Mouse (Mus musculus): ENCODE measurements at regions not wholly inside any gene's neighbourhood (a gene's known extent, or its start where the extent isn't known, plus 50 kb on each side); places are given as distances from the start of the nearest gene placed in this dataset.

- H3K27me3 ChIP-seq (ENCODE audit: control insufficient read depth, insufficient read depth, low read length): no peaks in the 10 kb centered on the region
- no peak overlapping the region for H3K4me3 ChIP-seq (ENCODE audit: control insufficient read depth, insufficient read depth, low read length)
- H3K4me1 ChIP-seq (replicated peaks; ENCODE audit: control insufficient read depth, insufficient read depth, low read length): no peaks in the 10 kb centered on the region
- DNase-seq: no peak
- 97% methylated on average over 12 of the region's 12 CpGs for WGBS
- no peaks in the 10 kb centered on the region for H3K36me3 ChIP-seq (ENCODE audit: control insufficient read depth, insufficient read depth, low read length)
- no peak for TF ChIP-seq CTCF (IDR thresholded peaks at IDR 0.05; ENCODE audit: borderline replicate concordance, control insufficient read depth, extremely low read depth, insufficient read depth, low read length, poor library complexity)
- no peak for TF ChIP-seq POLR2A (IDR thresholded peaks at IDR 0.05; ENCODE audit: control insufficient read depth, extremely low read depth, insufficient read depth, low read length, poor library complexity)
- H3K27ac ChIP-seq (ENCODE audit: control insufficient read depth, insufficient read depth, low read length): no peak overlapping the region
These were observed 327.4 kb upstream of the Dio3 start for GRCm38 (mm10) chr12:109951473-109951872.

GRCm38 (mm10) chr12:109951884-109952456, 326.9 kb upstream of the Dio3 start:
- Histone ChIP-seq H3K4me3 (ENCODE audit: control insufficient read depth, insufficient read depth, low read length) (no peak overlapping the region), H3K27me3 (ENCODE audit: control insufficient read depth, insufficient read depth, low read length) (no peaks in the 10 kb centered on the region), H3K36me3 (ENCODE audit: control insufficient read depth, insufficient read depth, low read length) (no peaks in the 10 kb centered on the region), H3K4me1 (replicated peaks; ENCODE audit: control insufficient read depth, insufficient read depth, low read length) (no peaks in the 10 kb centered on the region), H3K27ac (ENCODE audit: control insufficient read depth, insufficient read depth, low read length) (no peak overlapping the region)
- TF ChIP-seq CTCF (IDR thresholded peaks at IDR 0.05; ENCODE audit: borderline replicate concordance, control insufficient read depth, extremely low read depth, insufficient read depth, low read length, poor library complexity) (no peak), POLR2A (IDR thresholded peaks at IDR 0.05; ENCODE audit: control insufficient read depth, extremely low read depth, insufficient read depth, low read length, poor library complexity) (no peak)
- WGBS: 95% methylated on average over 10 of the region's 10 CpGs
- DNase-seq: no peak

- H3K27me3 ChIP-seq (ENCODE audit: control insufficient read depth, insufficient read depth, low read length): no peaks in the 10 kb centered on the region
- H3K4me3 ChIP-seq (ENCODE audit: control insufficient read depth, insufficient read depth, low read length): no peak overlapping the region
- no peak for DNase-seq
- TF ChIP-seq POLR2A (IDR thresholded peaks at IDR 0.05; ENCODE audit: control insufficient read depth, extremely low read depth, insufficient read depth, low read length, poor library complexity): no peak
- no peak for TF ChIP-seq CTCF (IDR thresholded peaks at IDR 0.05; ENCODE audit: borderline replicate concordance, control insufficient read depth, extremely low read depth, insufficient read depth, low read length, poor library complexity)
- H3K27ac ChIP-seq (ENCODE audit: control insufficient read depth, insufficient read depth, low read length): no peak overlapping the region
- 86% methylated on average over 3 of the region's 3 CpGs for WGBS
- H3K36me3 ChIP-seq (ENCODE audit: control insufficient read depth, insufficient read depth, low read length): no peaks in the 10 kb centered on the region
- no peaks in the 10 kb centered on the region for H3K4me1 ChIP-seq (replicated peaks; ENCODE audit: control insufficient read depth, insufficient read depth, low read length)
These were observed 325.9 kb upstream of the Dio3 start for GRCm38 (mm10) chr12:109952933-109953332.

GRCm38 (mm10) chr12:109957305-109957704, 321.6 kb upstream of the Dio3 start:
- WGBS: 84% methylated on average over 3 of the region's 3 CpGs
- TF ChIP-seq CTCF (IDR thresholded peaks at IDR 0.05; ENCODE audit: borderline replicate concordance, control insufficient read depth, extremely low read depth, insufficient read depth, low read length, poor library complexity): no peak
- no peak for TF ChIP-seq POLR2A (IDR thresholded peaks at IDR 0.05; ENCODE audit: control insufficient read depth, extremely low read depth, insufficient read depth, low read length, poor library complexity)
- Histone ChIP-seq H3K4me3 (ENCODE audit: control insufficient read depth, insufficient read depth, low read length) (no peak overlapping the region), H3K36me3 (ENCODE audit: control insufficient read depth, insufficient read depth, low read length) (no peaks in the 10 kb centered on the region), H3K4me1 (replicated peaks; ENCODE audit: control insufficient read depth, insufficient read depth, low read length) (no peaks in the 10 kb centered on the region), H3K27me3 (ENCODE audit: control insufficient read depth, insufficient read depth, low read length) (no peaks in the 10 kb centered on the region), H3K27ac (ENCODE audit: control insufficient read depth, insufficient read depth, low read length) (no peak overlapping the region)
- no peak for DNase-seq

- H3K4me1 ChIP-seq (replicated peaks; ENCODE audit: control insufficient read depth, insufficient read depth, low read length): no peaks in the 10 kb centered on the region
- 72% methylated on average over 18 of the region's 18 CpGs for WGBS
- DNase-seq: peak; percentile 29
- H3K4me3 ChIP-seq (ENCODE audit: control insufficient read depth, insufficient read depth, low read length): no peak overlapping the region
- no peak for TF ChIP-seq CTCF (IDR thresholded peaks at IDR 0.05; ENCODE audit: borderline replicate concordance, control insufficient read depth, extremely low read depth, insufficient read depth, low read length, poor library complexity)
- no peak for TF ChIP-seq POLR2A (IDR thresholded peaks at IDR 0.05; ENCODE audit: control insufficient read depth, extremely low read depth, insufficient read depth, low read length, poor library complexity)
- H3K27ac ChIP-seq (ENCODE audit: control insufficient read depth, insufficient read depth, low read length): no peak overlapping the region
- no peaks in the 10 kb centered on the region for H3K27me3 ChIP-seq (ENCODE audit: control insufficient read depth, insufficient read depth, low read length)
- no peaks in the 10 kb centered on the region for H3K36me3 ChIP-seq (ENCODE audit: control insufficient read depth, insufficient read depth, low read length)
These were observed 320.3 kb upstream of the Dio3 start for GRCm38 (mm10) chr12:109958357-109959085.

GRCm38 (mm10) chr12:109966776-109967175, 312.1 kb upstream of the Dio3 start:
- TF ChIP-seq CTCF (IDR thresholded peaks at IDR 0.05; ENCODE audit: borderline replicate concordance, control insufficient read depth, extremely low read depth, insufficient read depth, low read length, poor library complexity): no peak
- TF ChIP-seq POLR2A (IDR thresholded peaks at IDR 0.05; ENCODE audit: control insufficient read depth, extremely low read depth, insufficient read depth, low read length, poor library complexity): no peak
- H3K27me3 ChIP-seq (ENCODE audit: control insufficient read depth, insufficient read depth, low read length): no peaks in the 10 kb centered on the region
- WGBS: 96% methylated on average over 12 of the region's 12 CpGs
- DNase-seq: no peak
- H3K4me3 ChIP-seq (ENCODE audit: control insufficient read depth, insufficient read depth, low read length): no peak overlapping the region
- H3K36me3 ChIP-seq (ENCODE audit: control insufficient read depth, insufficient read depth, low read length): no peaks in the 10 kb centered on the region
- no peaks in the 10 kb centered on the region for H3K4me1 ChIP-seq (replicated peaks; ENCODE audit: control insufficient read depth, insufficient read depth, low read length)
- no peak overlapping the region for H3K27ac ChIP-seq (ENCODE audit: control insufficient read depth, insufficient read depth, low read length)

Measured in thymus, adult 2 months (tissue).